Mouse (Mus musculus): Measurements from ENCODE around the gene Dtl. TPM values are rescaled to one million over a fixed set of nuclear protein-coding genes. Genes with fewer than 3 reads are reported as not detected.
"Not testable (repeated sequence)": the region's sequence is repeated elsewhere in the genome, so short reads cannot be mapped to it uniquely, and the experiment has no call there.

Gene Dtl
- polyA plus RNA-seq, 1 experiment, result 81.1 TPM

GRCm38 (mm10) chr1:191517969-191518368 lies 57.4 kb downstream of the Dtl start:
- no peak for TF ChIP-seq CTCF (IDR thresholded peaks at IDR 0.05; ENCODE audit: low read depth, low read length)
- no peak for TF ChIP-seq POLR2A (IDR thresholded peaks at IDR 0.05; ENCODE audit: insufficient read depth, low read length)
- no peak for TF ChIP-seq EP300 (IDR thresholded peaks at IDR 0.05; ENCODE audit: insufficient read depth, low read depth, low read length)
- H3K4me1 ChIP-seq (ENCODE audit: control insufficient read depth, insufficient read depth, low read length), result no peaks in the 10 kb centered on the region
- H3K4me3 ChIP-seq (ENCODE audit: low read depth, low read length), result no peak overlapping the region
- no peak overlapping the region for H3K9ac ChIP-seq (ENCODE audit: low read depth, poor library complexity, severe bottlenecking)
- H3K36me3 ChIP-seq (ENCODE audit: control insufficient read depth, insufficient read depth, low read length, poor library complexity, severe bottlenecking), result no peaks in the 10 kb centered on the region
- H3K9me3 ChIP-seq (replicated peaks; ENCODE audit: control insufficient read depth, insufficient read depth, low read length, poor library complexity, severe bottlenecking), result no peaks in the 10 kb centered on the region
- no peak overlapping the region for H3K27ac ChIP-seq (ENCODE audit: insufficient read depth, low read length)
- H3K27me3 ChIP-seq (ENCODE audit: control insufficient read depth, insufficient read depth, low read length, poor library complexity, severe bottlenecking), result no peaks in the 10 kb centered on the region

DNA sequence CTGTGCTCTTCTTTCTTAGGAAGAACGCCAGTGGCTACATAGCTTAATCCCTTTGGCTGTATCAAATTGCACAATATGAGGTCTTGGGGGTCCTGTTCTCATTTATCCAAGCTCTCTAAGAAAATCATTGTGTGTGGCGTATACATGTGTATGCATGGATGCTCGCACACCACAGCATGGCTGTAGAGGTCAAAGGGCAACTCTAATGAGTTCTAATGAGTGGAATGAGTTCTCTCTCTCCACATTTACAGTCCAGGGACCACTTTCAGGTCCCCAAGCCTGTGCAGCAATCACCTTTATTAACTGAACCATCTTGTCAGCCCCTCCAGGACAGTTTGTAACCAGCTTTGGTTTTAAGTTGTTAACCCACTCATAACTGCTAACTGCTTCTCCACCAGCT lies 58.3 kb downstream of the Dtl start:
- Histone ChIP-seq H3K27me3 (ENCODE audit: control insufficient read depth, insufficient read depth, low read length, poor library complexity, severe bottlenecking) (no peaks in the 10 kb centered on the region), H3K4me3 (ENCODE audit: low read depth, low read length) (no peak overlapping the region), H3K4me1 (ENCODE audit: control insufficient read depth, insufficient read depth, low read length) (no peaks in the 10 kb centered on the region), H3K36me3 (ENCODE audit: control insufficient read depth, insufficient read depth, low read length, poor library complexity, severe bottlenecking) (no peaks in the 10 kb centered on the region), H3K9ac (ENCODE audit: low read depth, poor library complexity, severe bottlenecking) (no peak overlapping the region), H3K9me3 (replicated peaks; ENCODE audit: control insufficient read depth, insufficient read depth, low read length, poor library complexity, severe bottlenecking) (no peaks in the 10 kb centered on the region), H3K27ac (ENCODE audit: insufficient read depth, low read length) (no peak overlapping the region)
- TF ChIP-seq EP300 (IDR thresholded peaks at IDR 0.05; ENCODE audit: insufficient read depth, low read depth, low read length) (no peak), POLR2A (IDR thresholded peaks at IDR 0.05; ENCODE audit: insufficient read depth, low read length) (no peak), CTCF (IDR thresholded peaks at IDR 0.05; ENCODE audit: low read depth, low read length) (no peak)

GRCm38 (mm10) chr1:191516351-191516750 lies 59.0 kb downstream of the Dtl start:
- H3K4me1 ChIP-seq (ENCODE audit: control insufficient read depth, insufficient read depth, low read length); H3K9ac ChIP-seq (ENCODE audit: low read depth, poor library complexity, severe bottlenecking); H3K36me3 ChIP-seq (ENCODE audit: control insufficient read depth, insufficient read depth, low read length, poor library complexity, severe bottlenecking); H3K27me3 ChIP-seq (ENCODE audit: control insufficient read depth, insufficient read depth, low read length, poor library complexity, severe bottlenecking); H3K4me3 ChIP-seq (ENCODE audit: low read depth, low read length); H3K9me3 ChIP-seq (replicated peaks; ENCODE audit: control insufficient read depth, insufficient read depth, low read length, poor library complexity, severe bottlenecking); H3K27ac ChIP-seq (ENCODE audit: insufficient read depth, low read length): not testable (repeated sequence)

GRCm38 (mm10) chr1:191513195-191513594 lies 62.1 kb downstream of the Dtl start:
- Histone ChIP-seq H3K4me3 (ENCODE audit: low read depth, low read length) (no peak overlapping the region), H3K27ac (ENCODE audit: insufficient read depth, low read length) (no peak overlapping the region), H3K9me3 (replicated peaks; ENCODE audit: control insufficient read depth, insufficient read depth, low read length, poor library complexity, severe bottlenecking) (no peaks in the 10 kb centered on the region), H3K27me3 (ENCODE audit: control insufficient read depth, insufficient read depth, low read length, poor library complexity, severe bottlenecking) (no peaks in the 10 kb centered on the region), H3K36me3 (ENCODE audit: control insufficient read depth, insufficient read depth, low read length, poor library complexity, severe bottlenecking) (no peaks in the 10 kb centered on the region), H3K4me1 (ENCODE audit: control insufficient read depth, insufficient read depth, low read length) (no peaks in the 10 kb centered on the region), H3K9ac (ENCODE audit: low read depth, poor library complexity, severe bottlenecking) (no peak overlapping the region)
- TF ChIP-seq EP300 (IDR thresholded peaks at IDR 0.05; ENCODE audit: insufficient read depth, low read depth, low read length) (no peak), CTCF (IDR thresholded peaks at IDR 0.05; ENCODE audit: low read depth, low read length) (no peak), POLR2A (IDR thresholded peaks at IDR 0.05; ENCODE audit: insufficient read depth, low read length) (no peak)

DNA sequence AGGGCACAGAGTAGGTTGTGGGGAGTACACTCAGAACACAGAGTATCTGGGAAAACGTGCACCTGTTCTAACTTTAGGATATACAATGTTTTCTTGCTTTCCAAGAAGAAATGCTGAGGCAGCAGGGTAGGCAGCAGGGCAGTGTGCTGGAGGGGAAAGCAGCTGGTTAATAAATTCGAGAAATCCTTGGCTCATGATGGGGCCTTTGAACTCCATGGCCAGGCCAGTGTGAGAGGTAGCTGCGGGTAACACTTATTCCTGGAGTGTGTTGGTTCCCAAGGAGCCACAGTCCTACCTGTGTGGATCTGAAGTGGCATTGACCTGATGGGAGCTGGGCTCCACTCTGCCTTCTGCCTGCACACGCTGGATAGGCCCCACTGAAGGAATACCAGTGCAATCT lies 63.0 kb downstream of the Dtl start:
- no peak overlapping the region for H3K4me3 ChIP-seq (ENCODE audit: low read depth, low read length)
- H3K27me3 ChIP-seq (ENCODE audit: control insufficient read depth, insufficient read depth, low read length, poor library complexity, severe bottlenecking), result no peaks in the 10 kb centered on the region
- no peak for TF ChIP-seq POLR2A (IDR thresholded peaks at IDR 0.05; ENCODE audit: insufficient read depth, low read length)
- TF ChIP-seq EP300 (IDR thresholded peaks at IDR 0.05; ENCODE audit: insufficient read depth, low read depth, low read length), result no peak
- no peak for TF ChIP-seq CTCF (IDR thresholded peaks at IDR 0.05; ENCODE audit: low read depth, low read length)
- no peaks in the 10 kb centered on the region for H3K4me1 ChIP-seq (ENCODE audit: control insufficient read depth, insufficient read depth, low read length)
- H3K9ac ChIP-seq (ENCODE audit: low read depth, poor library complexity, severe bottlenecking), result no peak overlapping the region
- H3K36me3 ChIP-seq (ENCODE audit: control insufficient read depth, insufficient read depth, low read length, poor library complexity, severe bottlenecking), result no peaks in the 10 kb centered on the region
- H3K27ac ChIP-seq (ENCODE audit: insufficient read depth, low read length), result no peak overlapping the region
- no peaks in the 10 kb centered on the region for H3K9me3 ChIP-seq (replicated peaks; ENCODE audit: control insufficient read depth, insufficient read depth, low read length, poor library complexity, severe bottlenecking)

- Histone ChIP-seq H3K36me3 (ENCODE audit: control insufficient read depth, insufficient read depth, low read length, poor library complexity, severe bottlenecking) (no peaks in the 10 kb centered on the region), H3K9me3 (replicated peaks; ENCODE audit: control insufficient read depth, insufficient read depth, low read length, poor library complexity, severe bottlenecking) (no peaks in the 10 kb centered on the region), H3K4me1 (ENCODE audit: control insufficient read depth, insufficient read depth, low read length) (no peaks in the 10 kb centered on the region), H3K4me3 (ENCODE audit: low read depth, low read length) (no peak overlapping the region), H3K27ac (ENCODE audit: insufficient read depth, low read length) (no peak overlapping the region), H3K27me3 (ENCODE audit: control insufficient read depth, insufficient read depth, low read length, poor library complexity, severe bottlenecking) (no peaks in the 10 kb centered on the region), H3K9ac (ENCODE audit: low read depth, poor library complexity, severe bottlenecking) (no peak overlapping the region)
- TF ChIP-seq POLR2A (IDR thresholded peaks at IDR 0.05; ENCODE audit: insufficient read depth, low read length) (no peak), EP300 (IDR thresholded peaks at IDR 0.05; ENCODE audit: insufficient read depth, low read depth, low read length) (no peak), CTCF (IDR thresholded peaks at IDR 0.05; ENCODE audit: low read depth, low read length) (no peak)
These were observed 63.8 kb downstream of the Dtl start for GRCm38 (mm10) chr1:191511503-191511902.
